Mouse (Mus musculus) thymus, postnatal 36 days (tissue): Measurements from ENCODE around the gene Dnaja1.

Experiments used
- DNase-seq, 2 experiments: peaks; one replicate each; pipeline ENCODE4 v3.0.0; 2022; ENCODE audit warnings: mixed read lengths in 2 of 2

Gene Dnaja1

DNA sequence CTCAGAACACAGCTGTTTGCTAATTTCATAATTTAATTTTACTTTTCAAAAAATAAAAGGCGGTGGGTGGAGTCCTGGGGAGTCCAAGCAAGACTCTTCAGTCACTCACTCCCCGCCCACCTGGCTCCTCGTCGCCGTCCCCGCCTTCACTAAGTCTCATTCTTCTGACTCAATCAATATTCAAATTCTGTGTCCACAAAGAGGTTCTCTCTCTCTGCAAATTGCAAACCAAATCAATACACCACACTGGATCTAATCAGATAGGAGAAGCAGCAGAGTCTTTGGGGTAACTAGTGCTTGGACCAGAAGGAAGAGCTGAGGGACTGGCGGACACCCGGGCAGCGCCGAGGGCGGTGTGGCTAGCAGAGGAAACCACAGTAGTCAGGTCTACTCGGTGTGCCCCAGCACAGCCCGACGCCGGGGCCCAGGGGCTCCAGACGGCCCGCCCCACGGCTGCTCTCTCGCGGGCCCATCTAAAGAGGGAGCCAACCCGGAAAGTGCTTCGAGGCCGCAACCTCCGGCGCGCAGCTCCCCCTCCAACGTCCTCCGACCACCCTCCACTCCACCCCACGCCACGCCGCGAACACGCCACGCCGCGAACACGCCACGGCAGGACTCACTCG, 35.3 kb downstream of the Dnaja1 start:
- no peak for DNase-seq

DNA sequence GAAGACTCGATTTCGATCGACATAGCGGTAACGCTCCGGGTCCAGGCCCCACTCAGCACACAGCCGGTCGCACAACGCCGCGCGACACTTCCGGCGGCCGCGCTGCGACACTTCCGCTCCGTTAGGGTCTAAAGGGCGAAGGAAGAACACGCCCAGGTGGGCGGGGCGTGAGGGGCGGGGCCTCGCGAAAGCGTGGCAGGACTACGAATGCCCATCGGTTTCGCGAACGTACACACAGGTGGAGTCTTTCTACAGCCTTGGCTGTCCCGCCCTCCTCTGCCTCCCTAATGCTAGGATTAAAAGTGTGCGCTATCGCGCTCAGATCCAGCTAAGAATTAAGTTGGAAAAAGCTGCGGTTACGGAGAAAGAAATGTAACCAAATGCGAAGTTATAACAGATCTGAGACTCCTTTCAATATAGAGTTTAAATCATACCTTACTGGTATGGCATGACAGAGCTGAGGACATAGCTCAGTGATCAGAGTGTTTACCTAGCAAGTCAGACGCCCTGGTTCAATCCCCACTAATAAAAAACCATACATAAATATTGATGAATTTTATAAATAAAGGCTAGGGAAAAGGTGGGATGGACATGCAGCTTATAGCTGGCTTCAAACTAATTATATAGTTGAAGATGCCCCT, 36.0 kb downstream of the Dnaja1 start, which contains the start of gene Smu1:
Gene Smu1, minus strand, starts transcription at position 144 of the 641 bp plus-strand sequence.
- DNase-seq, result peak; percentile 96 to 97

DNA sequence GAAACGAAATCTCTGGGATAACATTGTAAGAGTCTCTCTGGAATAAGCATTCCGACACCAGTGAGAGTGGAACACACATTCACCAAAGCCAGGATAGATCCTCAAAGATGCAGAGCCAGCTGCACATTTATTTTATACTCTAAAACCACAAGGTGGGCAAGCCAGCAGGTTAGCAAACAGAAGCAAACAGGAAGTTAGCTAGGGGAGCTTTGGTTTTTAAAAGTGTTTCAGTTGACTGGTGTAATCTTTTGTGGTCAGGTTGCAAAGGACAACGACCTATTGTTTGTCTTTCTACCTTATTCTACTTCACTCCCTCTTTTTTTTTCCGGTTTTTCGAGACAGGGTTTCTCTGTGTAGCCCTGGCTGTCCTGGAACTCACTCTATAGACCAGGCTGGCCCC, 37.9 kb downstream of the Dnaja1 start:
- peak in 1 of 2 experiments; percentile 16 for DNase-seq

DNA sequence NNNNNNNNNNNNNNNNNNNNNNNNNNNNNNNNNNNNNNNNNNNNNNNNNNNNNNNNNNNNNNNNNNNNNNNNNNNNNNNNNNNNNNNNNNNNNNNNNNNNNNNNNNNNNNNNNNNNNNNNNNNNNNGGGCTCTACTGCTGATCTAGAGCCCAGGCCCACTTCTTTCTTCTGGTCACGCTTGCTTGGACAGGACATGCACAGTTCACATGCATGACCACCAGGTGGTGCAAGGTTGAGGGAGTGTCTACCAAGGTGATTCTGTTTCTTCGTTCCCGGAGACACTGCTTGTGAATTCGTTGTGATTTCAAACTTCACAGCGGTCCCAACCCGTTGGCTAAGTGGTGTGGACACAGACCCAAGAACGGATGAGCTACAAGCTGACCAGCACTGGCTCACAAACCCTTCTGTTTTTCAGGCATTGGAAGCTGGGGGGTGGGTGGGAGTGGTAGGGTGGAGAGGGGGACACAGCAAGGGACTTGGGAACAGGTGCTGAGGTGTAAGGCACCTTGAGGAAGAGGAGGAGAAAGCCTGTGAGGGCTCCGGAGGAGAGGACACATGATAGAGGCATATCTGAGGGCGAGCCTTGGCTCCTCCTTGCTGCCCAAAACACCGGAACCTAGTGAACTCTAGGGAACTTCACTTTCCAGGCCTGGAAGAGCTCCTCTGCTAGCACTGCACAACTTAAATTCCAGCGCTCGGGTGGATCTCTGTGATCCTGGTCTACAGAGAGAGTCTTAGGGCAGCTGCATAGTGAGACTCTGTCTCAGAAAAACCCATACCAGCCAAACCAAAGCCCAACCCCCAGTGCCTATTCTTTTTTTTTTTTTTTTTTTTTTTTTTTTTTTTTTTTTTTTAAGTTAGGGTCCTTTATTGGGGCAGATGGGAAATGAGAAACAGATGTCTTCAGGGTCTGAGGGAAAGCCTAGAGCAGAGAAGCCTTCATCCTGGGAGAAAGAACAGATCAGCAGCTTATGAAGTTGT, 52.6 kb downstream of the Dnaja1 start:
- DNase-seq, result peak; percentile 73 to 74

DNA sequence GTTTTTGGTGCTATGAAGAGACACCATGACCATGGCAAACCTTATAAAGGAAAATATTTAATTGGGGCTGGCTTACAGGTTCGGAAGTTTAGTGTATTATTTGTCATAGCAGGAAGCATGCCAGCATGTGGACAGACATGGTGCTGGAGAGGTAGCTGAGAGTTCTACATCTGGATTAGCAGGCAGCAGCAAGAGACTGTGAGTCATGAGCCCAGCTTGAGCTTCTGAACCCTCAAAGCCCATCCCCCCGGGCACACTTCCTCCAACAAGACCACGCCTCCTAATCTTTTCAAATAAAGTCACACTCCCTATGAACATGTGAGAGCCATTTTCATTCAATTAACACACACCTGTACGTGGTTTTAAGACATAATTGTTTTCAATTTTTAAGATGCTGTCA, 54.5 kb downstream of the Dnaja1 start:
- peak in 1 of 2 experiments; percentile 39 for DNase-seq

DNA sequence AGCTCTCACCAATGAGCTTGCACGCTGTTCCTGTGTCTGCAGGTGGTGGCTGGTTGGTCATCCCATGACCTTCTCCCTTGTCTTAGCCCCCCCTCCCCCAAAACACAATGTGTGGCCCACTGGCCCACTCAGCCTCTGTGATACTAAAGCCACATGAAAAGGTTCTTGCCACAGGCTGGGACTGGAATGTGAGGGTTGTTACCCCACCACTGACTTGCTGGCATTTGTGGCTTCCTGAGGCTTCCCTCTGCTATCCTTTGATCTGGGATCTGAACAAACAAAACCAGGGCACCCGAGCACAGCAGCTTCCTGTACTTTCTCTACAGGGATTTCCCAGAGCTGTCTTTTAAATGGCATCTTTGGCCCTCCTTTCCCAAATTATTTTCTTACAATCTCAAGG, 55.2 kb downstream of the Dnaja1 start:
- no peak for DNase-seq

DNA sequence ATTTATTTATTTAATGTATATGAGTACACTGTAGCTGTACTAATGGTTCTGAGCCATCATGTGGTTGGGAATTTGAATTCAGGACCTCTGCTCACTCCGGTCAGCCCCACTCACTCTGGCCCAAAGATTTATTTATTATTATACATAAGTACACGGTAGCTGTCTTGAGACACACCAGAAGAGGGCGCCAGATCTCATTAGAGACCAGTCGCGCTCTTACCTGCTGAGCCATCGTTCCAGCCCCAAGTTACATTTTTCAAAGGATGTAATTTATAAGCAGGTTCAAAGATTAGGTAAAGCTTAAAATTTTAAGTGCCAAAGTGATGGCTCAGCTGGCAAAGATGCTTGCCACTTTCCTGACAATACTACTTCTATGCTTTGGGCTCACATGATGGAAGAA, 56.7 kb downstream of the Dnaja1 start:
- no peak for DNase-seq

DNA sequence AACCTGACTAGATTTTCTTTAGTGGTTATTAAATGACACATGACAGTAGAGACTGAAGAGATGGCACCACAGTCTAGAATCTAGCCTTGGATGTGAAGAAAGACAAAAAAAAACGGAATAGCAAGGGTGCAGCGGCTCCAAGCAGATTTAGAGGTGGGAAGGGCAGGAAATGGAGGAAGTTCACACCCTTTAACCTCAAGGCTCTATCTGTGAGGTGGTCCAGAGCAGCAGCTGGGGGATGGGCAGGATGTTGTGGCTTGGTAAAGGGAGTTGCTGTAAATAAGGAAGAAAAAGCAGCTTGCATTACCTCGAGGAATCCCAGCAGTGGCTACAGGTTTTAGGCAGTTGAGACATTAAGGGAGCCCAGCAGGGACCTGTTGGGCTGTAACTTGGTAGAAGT, 59.2 kb downstream of the Dnaja1 start:
- DNase-seq, result peak; percentile 69 to 81

DNA sequence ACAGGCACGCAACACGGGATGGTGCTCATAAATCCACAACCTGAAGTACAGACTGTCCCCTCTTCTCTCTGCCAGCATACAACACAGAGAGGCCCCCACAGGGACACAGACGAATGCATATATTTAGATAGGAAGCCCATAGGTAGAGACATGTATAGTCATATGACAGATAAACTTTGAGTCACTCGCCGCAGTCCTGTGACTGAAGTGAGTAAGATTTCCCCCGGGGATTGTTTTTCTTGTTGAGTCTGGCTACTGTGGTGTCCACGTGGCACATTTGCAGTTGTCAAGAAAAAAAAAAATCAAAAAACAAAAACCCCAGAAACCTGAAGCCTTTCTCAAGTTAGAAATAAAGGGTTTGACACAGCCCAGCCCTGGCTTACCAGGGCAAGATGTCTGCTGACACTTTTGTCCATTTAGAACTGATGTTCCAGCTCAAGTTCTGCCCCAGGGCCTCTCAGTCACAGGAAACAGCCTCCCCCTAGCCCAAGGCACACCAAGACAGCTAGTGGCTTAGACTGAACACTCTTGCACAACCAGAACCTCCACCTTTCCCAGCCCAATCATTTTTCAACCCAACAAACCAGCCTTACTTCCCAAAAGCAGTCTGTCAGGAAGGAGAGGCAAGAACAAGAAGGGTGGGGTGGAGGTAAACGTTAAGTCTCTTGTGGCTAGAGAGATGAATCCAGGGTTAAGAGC, 60.0 kb downstream of the Dnaja1 start:
- no peak for DNase-seq

DNA sequence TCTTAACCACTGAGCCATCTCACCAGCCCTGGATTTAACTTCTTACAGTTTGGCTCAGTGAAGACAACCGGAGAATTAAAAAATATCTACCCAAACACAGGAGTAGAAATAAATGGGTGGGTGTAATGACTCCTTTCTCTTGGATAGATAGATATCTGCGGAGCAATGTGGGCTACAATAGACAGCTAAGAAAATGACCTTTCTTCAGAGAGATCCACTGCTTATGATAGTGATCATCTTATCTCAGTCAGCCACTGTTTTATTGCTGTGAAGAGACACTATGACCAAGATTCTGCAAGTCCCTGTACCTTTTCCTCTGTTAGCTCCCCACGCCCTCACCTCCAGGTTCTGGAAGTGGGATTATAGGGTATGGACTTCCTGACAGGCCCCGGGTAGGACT, 61.1 kb downstream of the Dnaja1 start:
- no peak for DNase-seq

DNA sequence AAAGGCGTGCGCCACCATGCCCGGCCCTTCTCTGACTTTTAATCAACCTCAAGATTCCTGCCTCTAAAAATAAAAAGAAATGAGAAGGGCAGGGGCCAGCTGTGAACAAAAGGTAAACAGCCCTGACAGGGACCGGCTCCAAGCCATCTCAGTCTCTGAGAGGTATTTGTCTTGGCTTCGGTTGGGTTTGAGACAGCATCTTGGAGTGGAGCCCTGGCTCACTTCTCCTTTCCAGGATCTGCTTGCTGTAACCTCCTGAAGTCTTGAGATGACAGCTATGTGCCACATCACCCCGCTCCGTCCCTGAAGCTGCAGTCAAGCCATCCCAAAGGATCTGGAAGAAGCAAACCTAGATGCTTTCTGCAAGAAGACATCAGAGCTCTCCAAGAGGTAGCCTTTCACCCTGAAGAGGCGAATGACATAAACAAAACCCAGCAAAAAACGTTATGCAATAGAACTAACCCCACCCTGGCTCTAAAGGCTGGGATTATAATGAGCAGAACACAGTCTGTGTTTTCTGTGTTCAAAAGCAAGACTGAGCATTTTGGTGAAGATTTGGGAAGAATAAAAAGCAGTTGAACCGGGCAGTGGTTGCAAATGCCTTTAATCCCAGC, 62.7 kb downstream of the Dnaja1 start:
- no peak for DNase-seq

DNA sequence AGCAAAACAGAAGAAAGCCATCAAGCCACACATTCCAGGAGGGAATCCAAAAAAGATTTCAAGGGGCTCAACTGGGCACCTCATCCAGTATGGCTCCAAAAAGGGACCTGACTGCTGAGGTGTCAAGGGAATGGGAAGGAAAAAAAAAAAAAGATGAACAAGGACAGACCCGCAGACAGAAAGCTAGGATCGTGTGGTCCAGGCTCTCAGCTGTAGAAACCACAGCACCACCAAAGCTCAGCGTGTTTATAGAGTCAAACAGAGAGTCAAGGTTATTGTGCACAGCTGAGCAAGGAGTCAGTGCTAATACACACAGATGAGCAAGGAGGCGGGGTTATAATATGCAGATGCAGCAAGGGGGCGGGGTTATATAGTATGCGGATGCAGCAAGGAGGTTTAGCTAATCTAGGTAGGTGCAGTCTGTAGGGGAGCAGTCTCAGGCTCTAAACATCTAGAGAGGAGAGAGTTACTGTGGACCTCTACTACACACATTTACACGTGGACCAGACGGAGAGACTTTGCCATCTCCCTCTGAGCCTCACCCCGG, 63.7 kb downstream of the Dnaja1 start:
- DNase-seq, result no peak

DNA sequence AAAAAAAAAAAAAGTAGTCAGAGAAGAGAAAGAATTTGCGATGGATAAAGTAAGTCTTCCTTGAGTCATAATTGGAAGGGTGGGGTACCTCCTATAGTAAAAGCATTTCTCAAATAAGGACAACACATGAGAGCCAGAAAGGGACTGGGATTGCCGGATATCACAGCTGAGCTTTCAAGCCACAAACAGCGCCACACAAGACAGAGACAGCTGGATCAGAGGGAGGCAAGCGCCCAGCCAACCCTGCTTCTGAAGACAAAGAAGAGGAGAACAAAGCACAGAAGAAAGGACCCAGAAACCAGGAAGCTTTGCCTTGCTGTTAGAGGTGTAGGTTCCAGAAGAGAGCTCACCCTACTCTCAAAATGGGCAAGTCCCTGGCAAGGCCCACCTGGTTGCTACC, 64.6 kb downstream of the Dnaja1 start:
- no peak for DNase-seq
